Mouse (Mus musculus) retina, postnatal 1 day (tissue): Measurements from ENCODE around the gene Cdc42se1.

Source experiments
- DNase-seq: peaks from one replicate; pipeline ENCODE4 v3.0.0-alpha.2; 2012

The Cdc42se1 gene

GRCm38 (mm10) chr3:95227214-95227613, 1.3 kb upstream of the Cdc42se1 start:
- DNase-seq, result peak; percentile 23

GRCm38 (mm10) chr3:95228894-95229780, 605 bp downstream of the Cdc42se1 start:
- DNase-seq, result peak; percentile 47

- DNase-seq, result peak; percentile 70
Measured at GRCm38 (mm10) chr3:95229781-95230494, 1.4 kb downstream of the Cdc42se1 start.

- no peak for DNase-seq
Measured at GRCm38 (mm10) chr3:95230495-95231297, 2.2 kb downstream of the Cdc42se1 start.

- no peak for DNase-seq
Measured at GRCm38 (mm10) chr3:95231298-95232221, 3.0 kb downstream of the Cdc42se1 start, which contains the start of gene Mllt11. TSS of gene Mllt11 (minus strand) at chr3:95232171.

- DNase-seq, result no peak
Measured at GRCm38 (mm10) chr3:95232771-95233170, 4.2 kb downstream of the Cdc42se1 start.

- DNase-seq, result no peak
Measured at GRCm38 (mm10) chr3:95233303-95233980, 4.9 kb downstream of the Cdc42se1 start.

- DNase-seq, result no peak
Measured at GRCm38 (mm10) chr3:95235386-95236301, 7.1 kb downstream of the Cdc42se1 start.

GRCm38 (mm10) chr3:95237541-95238099, 9.1 kb downstream of the Cdc42se1 start:
- DNase-seq, result no peak

- no peak for DNase-seq
Measured at GRCm38 (mm10) chr3:95239022-95239421, 10.5 kb downstream of the Cdc42se1 start.

- no peak for DNase-seq
Measured at GRCm38 (mm10) chr3:95239971-95240370, 11.4 kb downstream of the Cdc42se1 start.

- peak; percentile 23 for DNase-seq
Measured at GRCm38 (mm10) chr3:95240900-95241299, 12.4 kb downstream of the Cdc42se1 start.

- no peak for DNase-seq
Measured at GRCm38 (mm10) chr3:95241498-95241897, 13.0 kb downstream of the Cdc42se1 start, which contains the start of gene Gm128. TSS of gene Gm128 (minus strand) at chr3:95241598.

- no peak for DNase-seq
Measured at GRCm38 (mm10) chr3:95243086-95243485, 14.6 kb downstream of the Cdc42se1 start.

- DNase-seq, result no peak
Measured at GRCm38 (mm10) chr3:95246465-95247231, 18.1 kb downstream of the Cdc42se1 start.

- no peak for DNase-seq
Measured at GRCm38 (mm10) chr3:95247660-95248336, 19.3 kb downstream of the Cdc42se1 start.

GRCm38 (mm10) chr3:95250361-95250760, 21.8 kb downstream of the Cdc42se1 start:
- DNase-seq, result no peak

GRCm38 (mm10) chr3:95250783-95251424, 22.4 kb downstream of the Cdc42se1 start, which contains the start of gene Bnipl:
TSS of gene Bnipl (minus strand) at chr3:95251193.
- DNase-seq, result no peak
